Mouse (Mus musculus) hindlimb bud, embryonic 11.5 days (tissue): ENCODE measurements around the gene Gm2115.

Experiments
- DNase-seq: peaks from one replicate; pipeline ENCODE4 v3.0.0-alpha.2; 2012; ENCODE audit warnings: low read depth, low spot score; ENCODE audit errors: extremely low spot score

Gene Gm2115

DNA sequence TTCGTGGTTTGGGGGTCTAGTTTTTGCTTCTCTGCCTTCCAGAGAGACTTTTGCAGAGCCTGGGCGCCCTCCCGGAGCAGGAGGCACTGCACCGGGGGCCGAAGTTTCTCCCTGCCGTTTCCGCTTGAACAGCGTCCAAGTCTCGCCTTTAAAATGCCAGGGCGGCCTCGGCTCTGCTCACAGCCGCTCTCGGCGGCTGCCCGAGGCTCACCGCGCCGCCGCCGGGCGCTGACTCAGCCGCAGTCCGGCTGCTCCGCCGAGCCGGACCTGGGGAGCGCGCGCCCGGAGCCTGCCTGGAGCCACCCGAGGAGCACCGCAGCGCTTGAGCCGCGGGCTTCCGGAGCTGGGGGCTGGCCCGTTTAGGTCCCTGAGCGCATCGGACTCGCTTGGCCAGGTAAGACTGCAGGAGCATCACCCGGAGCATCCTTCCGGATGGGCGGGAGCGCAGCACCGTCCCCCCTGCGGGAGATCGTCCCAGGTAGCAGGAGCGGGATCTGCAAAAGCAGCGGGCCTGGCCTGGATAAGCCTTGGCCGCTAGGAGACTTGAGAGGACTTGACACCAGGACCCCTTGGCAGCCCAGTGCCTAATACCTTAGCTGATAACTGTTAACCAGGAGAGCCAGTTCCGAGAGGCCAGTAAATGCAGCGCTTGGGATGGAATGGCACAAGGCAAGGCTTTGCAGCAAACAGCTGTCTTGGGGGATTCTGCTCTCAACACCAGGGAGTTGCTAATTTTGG is at the start of gene Gm2115:
Gene Gm2115, plus strand, starts transcription at position 159 of the 738 bp plus-strand sequence.
- no peak for DNase-seq

- DNase-seq, result no peak
Measured at GRCm38 (mm10) chr7:84483447-84484407, 45.0 kb upstream of the Gm2115 start.

DNA sequence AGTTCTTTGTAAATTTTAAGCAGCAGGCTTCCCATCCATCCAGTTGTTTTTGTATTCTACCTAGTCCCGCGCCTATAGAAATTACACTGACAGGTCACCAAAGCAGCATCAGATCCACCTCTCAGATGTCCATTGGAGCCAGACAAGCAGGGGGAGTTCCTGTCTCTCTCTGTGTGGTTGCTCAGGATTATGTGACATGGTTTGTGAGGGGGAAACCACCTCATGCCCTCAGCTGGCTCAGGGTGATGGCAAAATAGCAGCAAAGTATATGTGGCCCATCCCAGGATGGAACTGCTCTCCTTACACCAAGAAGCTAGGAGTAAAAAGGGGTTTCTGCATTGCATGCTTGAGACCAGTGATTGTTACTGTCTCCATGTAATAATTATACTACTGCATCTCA is 42.3 kb upstream of the Gm2115 start:
- no peak for DNase-seq

GRCm38 (mm10) chr7:84503163-84503562 is 25.6 kb upstream of the Gm2115 start:
- no peak for DNase-seq

- DNase-seq, result no peak
Measured at GRCm38 (mm10) chr7:84518533-84519198, 10.1 kb upstream of the Gm2115 start.

GRCm38 (mm10) chr7:84521329-84521728 is 7.4 kb upstream of the Gm2115 start:
- DNase-seq, result no peak

DNA sequence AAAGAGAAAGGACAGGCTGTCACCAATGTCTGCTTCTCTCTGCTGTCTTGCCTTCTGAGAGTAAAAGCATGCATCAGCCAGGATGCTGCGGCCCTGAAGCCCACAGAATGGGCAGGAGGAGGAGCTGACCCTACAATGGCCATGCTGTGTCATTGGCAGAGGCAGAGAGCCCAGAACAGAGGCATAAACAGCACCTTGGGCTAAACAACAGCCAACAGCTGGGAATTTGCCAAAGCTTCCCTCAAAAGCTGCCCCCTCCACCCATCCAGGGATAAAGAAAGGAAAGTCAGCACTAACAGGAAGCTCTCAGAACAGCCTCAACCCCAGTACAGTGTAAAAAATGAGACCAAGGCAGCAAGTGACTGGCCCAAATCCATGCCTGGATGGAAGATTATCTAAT is 6.3 kb upstream of the Gm2115 start:
- DNase-seq, result no peak

- DNase-seq, result no peak
Measured at GRCm38 (mm10) chr7:84526171-84526570, 2.6 kb upstream of the Gm2115 start.

- no peak for DNase-seq
Measured at GRCm38 (mm10) chr7:84532795-84533194, 4.0 kb downstream of the Gm2115 start.

DNA sequence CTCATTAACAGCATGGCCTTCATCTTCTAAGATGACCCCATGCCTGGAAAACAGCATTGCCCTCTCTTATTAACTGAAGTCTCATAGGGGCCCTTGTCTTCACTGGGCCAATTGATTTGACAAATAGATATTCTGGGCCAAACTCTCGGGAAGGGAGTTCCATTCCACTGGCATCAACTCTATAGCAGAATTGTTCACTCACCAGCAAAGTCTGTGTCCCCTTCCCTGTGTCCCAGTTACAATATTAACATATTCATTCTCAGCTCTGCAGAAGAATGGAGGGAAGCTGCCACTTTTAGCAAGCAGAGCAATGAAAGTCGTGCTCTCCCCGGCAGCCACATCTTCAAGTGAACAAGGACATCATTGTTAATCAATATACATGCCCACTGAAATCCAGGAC is 5.9 kb downstream of the Gm2115 start:
- DNase-seq, result no peak

- DNase-seq, result no peak
Measured at GRCm38 (mm10) chr7:84544946-84545345, 16.2 kb downstream of the Gm2115 start.

DNA sequence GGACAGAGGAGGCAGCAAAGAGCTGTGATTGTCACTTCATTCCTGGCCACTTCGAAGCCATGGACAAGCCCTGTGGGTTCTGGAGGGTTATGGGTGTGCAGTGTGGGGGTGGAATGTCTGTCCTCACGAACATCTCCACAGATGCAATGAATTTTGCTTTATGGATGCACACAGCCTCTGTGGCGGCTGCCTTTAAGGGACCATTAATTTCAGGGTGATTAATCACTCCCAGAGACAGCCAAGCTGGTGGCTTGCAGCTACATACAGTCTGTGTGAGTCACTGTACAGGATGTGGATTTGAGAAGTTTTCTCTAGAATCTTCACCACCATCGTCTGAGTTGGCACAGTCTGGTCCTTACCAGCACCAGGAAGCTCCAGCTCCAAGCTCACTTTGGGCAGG is 17.9 kb downstream of the Gm2115 start:
- DNase-seq, result no peak

DNA sequence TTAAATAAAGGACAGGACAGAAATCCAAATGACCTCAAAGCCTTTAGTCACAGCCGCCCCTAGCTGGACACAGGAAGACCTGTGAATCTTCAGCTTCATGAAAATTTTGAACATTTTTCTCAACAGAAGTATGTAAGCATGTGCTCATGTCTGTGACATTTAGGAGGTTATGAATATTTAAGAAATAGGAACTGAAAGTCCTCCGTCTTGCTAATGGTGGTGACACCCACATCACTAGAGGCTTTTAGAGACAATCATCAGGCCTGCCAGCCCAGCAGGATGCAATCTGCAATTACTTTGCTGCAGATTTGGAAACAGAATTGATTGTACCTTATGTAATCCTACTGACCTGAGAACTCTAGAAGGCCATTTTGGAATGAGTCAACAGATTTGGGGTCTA is 22.7 kb downstream of the Gm2115 start:
- DNase-seq, result no peak

- DNase-seq, result no peak
Measured at GRCm38 (mm10) chr7:84555294-84555693, 26.5 kb downstream of the Gm2115 start.

GRCm38 (mm10) chr7:84557332-84557731 is 28.6 kb downstream of the Gm2115 start:
- DNase-seq, result peak; percentile 41

- no peak for DNase-seq
Measured at GRCm38 (mm10) chr7:84560500-84560899, 31.7 kb downstream of the Gm2115 start.

DNA sequence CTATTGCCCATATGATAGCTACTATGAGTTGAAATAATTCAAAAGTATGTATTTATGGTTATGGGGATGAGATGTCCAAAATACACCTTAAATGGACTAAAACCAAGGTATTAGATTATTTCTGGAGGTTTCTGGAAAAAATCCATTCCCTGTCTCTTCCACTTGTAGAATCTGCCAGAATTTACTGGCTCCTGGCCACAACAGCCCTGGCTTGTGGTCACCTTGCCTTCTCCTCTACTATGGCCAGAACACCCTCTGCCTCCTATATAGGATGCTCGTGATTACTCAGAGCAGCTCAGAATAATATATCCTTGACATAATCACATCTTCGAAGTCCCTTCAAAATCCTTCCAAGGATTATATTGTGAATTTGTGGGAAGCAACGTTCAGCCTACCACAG is 35.5 kb downstream of the Gm2115 start:
- no peak for DNase-seq

DNA sequence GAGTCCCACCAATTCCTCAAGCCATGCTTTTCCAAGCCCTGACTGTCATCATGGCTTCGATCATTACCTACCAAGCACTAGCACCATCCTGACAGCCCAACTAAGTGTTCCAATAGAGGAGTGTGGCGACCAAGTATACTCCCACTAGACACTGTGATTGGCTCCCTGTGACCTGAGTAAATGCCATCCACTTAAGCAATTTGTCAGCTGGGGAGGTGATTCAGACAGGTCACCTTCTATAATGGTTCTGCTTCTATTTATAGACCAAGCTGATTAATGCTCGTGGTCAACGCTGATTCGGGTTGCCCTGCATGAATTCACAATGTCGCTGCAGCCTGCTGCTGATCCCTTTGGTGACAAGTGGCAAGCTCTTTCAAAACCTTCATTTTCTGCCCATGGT is 37.4 kb downstream of the Gm2115 start:
- DNase-seq, result no peak

- DNase-seq, result no peak
Measured at GRCm38 (mm10) chr7:84577034-84577433, 48.3 kb downstream of the Gm2115 start.

- DNase-seq, result no peak
Measured at GRCm38 (mm10) chr7:84578841-84579240, 50.1 kb downstream of the Gm2115 start.

GRCm38 (mm10) chr7:84579769-84580168 is 51.0 kb downstream of the Gm2115 start:
- no peak for DNase-seq
